In genomic region chr16:96425044-96425443, GRCm38 (mm10) we compare ENCODE assay signal across 27 mouse cellular contexts. TPM values are rescaled to one million over a fixed set of nuclear protein-coding genes. Genes with fewer than 3 reads are reported as not detected.
DNase-seq lines count a peak whose midpoint lies in the region; ATAC-seq and TF ChIP-seq lines count a peak whose summit lies in the region.
"Had no signal": no experiment of that assay in that cellular context is flagged by ENCODE, and none has a peak within 500 bp of the region (broad histone marks: within the 10 kb centered on the region; RNA-seq: fewer than 3 reads in every experiment).

No protein-coding gene starts in this region.

- no peak for TF ChIP-seq EP300 in stomach, postnatal 0 days (optimal IDR thresholded peaks at IDR 0.05)
- TF ChIP-seq EP300 in MEL (IDR thresholded peaks at IDR 0.05; ENCODE audit: low read depth in 1 of 2, low read length in 2 of 2), result no peak

- no peak for TF ChIP-seq POLR2A in MEL (IDR thresholded peaks at IDR 0.05; ENCODE audit: control insufficient read depth in 1 of 2, insufficient read depth in 1 of 2, low read depth in 1 of 2, low read length in 2 of 2, poor library complexity in 1 of 2)

- no peak overlapping the region for H3K9ac ChIP-seq in stomach, embryonic 14.5 days (replicated peaks; ENCODE audit: low read depth, low read length)
- no peak overlapping the region for H3K9ac ChIP-seq in stomach, postnatal 0 days (ENCODE audit: low read length)
- no peak overlapping the region for H3K9ac ChIP-seq in MEL (ENCODE audit: control insufficient read depth, low read depth, low read length, poor library complexity, severe bottlenecking)
- H3K9ac ChIP-seq: embryonic facial prominence, embryonic 13.5 days; embryonic facial prominence, embryonic 15.5 days; forebrain, embryonic 12.5 days had no signal

- 88% methylated on average over 2 of the region's 2 CpGs for WGBS in stomach, embryonic 14.5 days
- WGBS in stomach, postnatal 0 days, result 85% methylated on average over 2 of the region's 2 CpGs

- H3K4me2 ChIP-seq in stomach, embryonic 14.5 days (replicated peaks; ENCODE audit: low read depth, low read length), result no peak overlapping the region
- no peak overlapping the region for H3K4me2 ChIP-seq in stomach, postnatal 0 days (replicated peaks; ENCODE audit: low read depth)
- H3K4me2 ChIP-seq: embryonic facial prominence, embryonic 13.5 days; embryonic facial prominence, embryonic 15.5 days; forebrain, embryonic 12.5 days had no signal

- intact Hi-C loops in heart, postnatal 25 days (cut with DNase I), result no loop called here

- no peak for TF ChIP-seq RAD21 in MEL (IDR thresholded peaks at IDR 0.05; ENCODE audit: low read depth, low read length)

- H3K27ac ChIP-seq in stomach, embryonic 14.5 days (ENCODE audit: low read length), result no peak overlapping the region
- H3K27ac ChIP-seq in stomach, postnatal 0 days (replicated peaks), result no peak overlapping the region
- H3K27ac ChIP-seq in MEL (ENCODE audit: control insufficient read depth, low read depth, low read length), result no peak overlapping the region
- H3K27ac ChIP-seq: embryonic facial prominence, embryonic 13.5 days; embryonic facial prominence, embryonic 15.5 days; forebrain, embryonic 10.5 days; forebrain, embryonic 12.5 days had no signal

- H3K4me1 ChIP-seq in stomach, embryonic 14.5 days (ENCODE audit: control insufficient read depth, insufficient read depth, low read length), result no peaks in the 10 kb centered on the region
- no peaks in the 10 kb centered on the region for H3K4me1 ChIP-seq in stomach, postnatal 0 days (replicated peaks; ENCODE audit: control insufficient read depth, insufficient read depth)
- no peaks in the 10 kb centered on the region for H3K4me1 ChIP-seq in MEL (ENCODE audit: control insufficient read depth in 1 of 2, insufficient read depth in 2 of 2, low read length in 2 of 2)
- H3K4me1 ChIP-seq: embryonic facial prominence, embryonic 13.5 days; embryonic facial prominence, embryonic 15.5 days; forebrain, embryonic 10.5 days; forebrain, embryonic 12.5 days had no signal

- H3K36me3 ChIP-seq in stomach, embryonic 14.5 days (ENCODE audit: control insufficient read depth, insufficient read depth, low read length), result no peaks in the 10 kb centered on the region
- H3K36me3 ChIP-seq in stomach, postnatal 0 days (ENCODE audit: control insufficient read depth, insufficient read depth, low read length), result no peaks in the 10 kb centered on the region
- H3K36me3 ChIP-seq in MEL (ENCODE audit: control insufficient read depth in 1 of 2, insufficient read depth in 2 of 2, low read length in 2 of 2), result no peaks in the 10 kb centered on the region
- H3K36me3 ChIP-seq: embryonic facial prominence, embryonic 13.5 days; embryonic facial prominence, embryonic 15.5 days; forebrain, embryonic 10.5 days; forebrain, embryonic 12.5 days; G1E had no signal

- H3K9me3 ChIP-seq in stomach, embryonic 14.5 days (ENCODE audit: control insufficient read depth, low read depth, low read length), result no peaks in the 10 kb centered on the region
- H3K9me3 ChIP-seq in stomach, postnatal 0 days (ENCODE audit: control insufficient read depth, low read length), result no peaks in the 10 kb centered on the region
- no peaks in the 10 kb centered on the region for H3K9me3 ChIP-seq in MEL (replicated peaks; ENCODE audit: insufficient read depth, low read length)
- H3K9me3 ChIP-seq: embryonic facial prominence, embryonic 13.5 days; embryonic facial prominence, embryonic 15.5 days; forebrain, embryonic 10.5 days; forebrain, embryonic 12.5 days had no signal

- H3K27me3 ChIP-seq in stomach, embryonic 14.5 days (ENCODE audit: control insufficient read depth, insufficient read depth, low read length), result no peaks in the 10 kb centered on the region
- H3K27me3 ChIP-seq in stomach, postnatal 0 days (ENCODE audit: control insufficient read depth, insufficient read depth, low read length), result no peaks in the 10 kb centered on the region
- H3K27me3 ChIP-seq in MEL (ENCODE audit: control insufficient read depth in 1 of 2, insufficient read depth in 2 of 2, low read length in 2 of 2), result no peaks in the 10 kb centered on the region
- H3K27me3 ChIP-seq: embryonic facial prominence, embryonic 13.5 days; embryonic facial prominence, embryonic 15.5 days had no signal

- no peaks in the 10 kb centered on the region for H3K79me2 ChIP-seq in MEL (ENCODE audit: control insufficient read depth, insufficient read depth, low read length, poor library complexity)

- H3K4me3 ChIP-seq in stomach, embryonic 14.5 days (ENCODE audit: low read depth, low read length), result no peak overlapping the region
- no peak overlapping the region for H3K4me3 ChIP-seq in stomach, postnatal 0 days (ENCODE audit: low read depth, low read length)
- no peak overlapping the region for H3K4me3 ChIP-seq in MEL (ENCODE audit: control insufficient read depth in 1 of 2, insufficient read depth in 1 of 2, low read depth in 2 of 2, low read length in 2 of 2)
- H3K4me3 ChIP-seq: embryonic facial prominence, embryonic 13.5 days; embryonic facial prominence, embryonic 15.5 days; erythroblast, embryonic 14.5 days; forebrain, embryonic 10.5 days; forebrain, embryonic 12.5 days had no signal

- peak; percentile 80 for DNase-seq in heart, adult 11 months
- DNase-seq in heart, postnatal 25 days (ENCODE audit: low spot score), result no peak
- no peak for DNase-seq in stomach, postnatal 0 days (ENCODE audit: low spot score)
- no peak for DNase-seq in MEL (ENCODE audit: low read depth, low spot score)
- DNase-seq: adrenal gland, adult 2 months; adrenal gland, postnatal 10 days; adrenal gland, postnatal 25 days; B cell, adult 2 months; cerebellum, adult 11 months; cerebellum, adult 18-20 months; cerebellum, adult 8-10 months; cerebellum, adult 9-11 months; cerebellum, postnatal 14 days; cerebellum, postnatal 36 days; embryo, embryonic 11 days had no signal

- no peak for TF ChIP-seq CTCF in stomach, postnatal 0 days (IDR thresholded peaks at IDR 0.05; ENCODE audit: low read depth)
- no peak for TF ChIP-seq CTCF in MEL (IDR thresholded peaks at IDR 0.05 in 2 of 3, conservative IDR thresholded peaks at IDR 0.05 in 1 of 3; ENCODE audit: control insufficient read depth in 1 of 3, insufficient read depth in 1 of 3, low read depth in 2 of 3, low read length in 3 of 3, poor library complexity in 1 of 3, severe bottlenecking in 1 of 3)

- ATAC-seq in stomach, embryonic 14.5 days (ENCODE audit: insufficient number of reproducible peaks, insufficient read depth, low FRiP score, low read depth), result 0 out of 2 replicates have a peak, but pooled peaks have one; percentile 20
- ATAC-seq in stomach, postnatal 0 days (ENCODE audit: low FRiP score, low TSS enrichment), result no peak
- ATAC-seq: CD4-positive, CD25-positive, alpha-beta regulatory T cell, adult 4 months; forebrain, embryonic 14.5 days; forebrain, embryonic 16.5 days had no signal

TF ChIP-seq in MEL, 35 proteins besides CTCF, POLR2A, EP300 and RAD21:
- TF ChIP-seq ETS1 (IDR thresholded peaks at IDR 0.05; ENCODE audit: low read depth, low read length) (no peak), POLR2AphosphoS5 (IDR thresholded peaks at IDR 0.05; ENCODE audit: borderline replicate concordance, low read depth, low read length) (peak; percentile 57; the same call in 1 of the 2 replicates)

RNA-seq across cellular contexts. Expression of gene Itgb2l, which starts 18.4 kb away (rescaled TPM):
- total RNA-seq in heart, postnatal 25 days (2021), result not detected
- polyA plus RNA-seq in stomach, embryonic 14.5 days (2014; fragmentation: Nextera tagmentation; extraction: Ambion mirVana), result 0.52 and 0.90 TPM in 2 replicates
- 0.19 and 0.23 TPM in 2 replicates for polyA plus RNA-seq in stomach, postnatal 0 days (2015; fragmentation: Nextera tagmentation; extraction: Ambion mirVana)
- not detected in 2 replicates for total RNA-seq in MEL (2012; rRNA removed)
- not detected for polyA plus RNA-seq in MEL (2012; ENCODE audit: insufficient read depth in 1 of 2, insufficient read length in 2 of 2, low read depth in 1 of 2, low replicate concordance in 2 of 2, missing spikeins in 1 of 2)
- total RNA-seq: adrenal gland, adult 2 months; adrenal gland, postnatal 25 days had no signal
- polyA plus RNA-seq: adrenal gland, adult 2 months; CD4-positive, CD25-positive, alpha-beta regulatory T cell, adult 4 months; embryonic facial prominence, embryonic 11.5 days; embryonic facial prominence, embryonic 13.5 days; erythroblast, embryonic 14.5 days; forebrain, embryonic 10.5 days; forebrain, embryonic 12.5 days; forebrain, embryonic 16.5 days; G1E had no signal

RNA-seq across cellular contexts. Expression of gene Pcp4, which starts 42.4 kb away (rescaled TPM):
- 1 to 10 TPM; 2.0 to 2.8 TPM for total RNA-seq in heart, postnatal 25 days (2021)
- polyA plus RNA-seq in stomach, embryonic 14.5 days (2014; fragmentation: Nextera tagmentation; extraction: Ambion mirVana), result 33.1 and 34.3 TPM in 2 replicates
- 64.5 and 71.2 TPM in 2 replicates for polyA plus RNA-seq in stomach, postnatal 0 days (2015; fragmentation: Nextera tagmentation; extraction: Ambion mirVana)
- total RNA-seq in MEL (2012; rRNA removed), result not detected in 2 replicates
- not detected for polyA plus RNA-seq in MEL (2012; ENCODE audit: insufficient read depth in 1 of 2, insufficient read length in 2 of 2, low read depth in 1 of 2, low replicate concordance in 2 of 2, missing spikeins in 1 of 2)
- total RNA-seq: common myeloid progenitor, adult 5-6 weeks; G1E had no signal
- polyA plus RNA-seq: adrenal gland, adult 2 months; CD4-positive, CD25-positive, alpha-beta regulatory T cell, adult 4 months; erythroblast, embryonic 14.5 days; G1E had no signal

Comparison
In these comparisons a context has a peak if more than half of its experiments do, and no peak if none do; other contexts are left out.
1. RNA of gene Pcp4, which starts 42.4 kb away (polyA plus RNA-seq): 64.5 to 71.2 TPM in stomach, postnatal 0 days and 33.1 to 34.3 TPM in stomach, embryonic 14.5 days; not detected in MEL; every median in the first group is over 10 times any median in the second.